In genomic region chr1:77404537-77404936, GRCm38 (mm10) we compare ENCODE assay signal across 18 mouse cellular contexts.
DNase-seq lines count a peak whose midpoint lies in the region; ATAC-seq and TF ChIP-seq lines count a peak whose summit lies in the region.
"Had no signal": no experiment of that assay in that cellular context is flagged by ENCODE, and none has a peak within 500 bp of the region (broad histone marks: within the 10 kb centered on the region; RNA-seq: fewer than 3 reads in every experiment).

No protein-coding gene starts in this region.

- no peaks in the 10 kb centered on the region for H3K4me1 ChIP-seq in embryonic facial prominence, embryonic 11.5 days (ENCODE audit: control insufficient read depth, insufficient read depth, low read length)
- peaks cover 37% of the 10 kb centered on the region for H3K4me1 ChIP-seq in limb, embryonic 14.5 days (ENCODE audit: control insufficient read depth, insufficient read depth, low read length)
- H3K4me1 ChIP-seq in thymus, adult 2 months (replicated peaks; ENCODE audit: control insufficient read depth, insufficient read depth, low read length): no peaks in the 10 kb centered on the region
- H3K4me1 ChIP-seq: stomach, embryonic 15.5 days had no signal

- no peaks in the 10 kb centered on the region for H3K9me3 ChIP-seq in embryonic facial prominence, embryonic 11.5 days (replicated peaks; ENCODE audit: control insufficient read depth, low read length)
- no peaks in the 10 kb centered on the region for H3K9me3 ChIP-seq in limb, embryonic 14.5 days (ENCODE audit: control insufficient read depth, low read length)
- H3K9me3 ChIP-seq: forebrain, embryonic 13.5 days; lung, embryonic 15.5 days; midbrain, embryonic 12.5 days; stomach, embryonic 15.5 days had no signal

- H3K9ac ChIP-seq in embryonic facial prominence, embryonic 11.5 days (replicated peaks; ENCODE audit: low read length): no peak overlapping the region
- no peak overlapping the region for H3K9ac ChIP-seq in limb, embryonic 14.5 days (ENCODE audit: low read depth, low read length, severe bottlenecking)
- H3K9ac ChIP-seq: forebrain, embryonic 13.5 days; liver, embryonic 14.5 days; lung, embryonic 15.5 days; midbrain, embryonic 12.5 days; stomach, embryonic 15.5 days had no signal

- no peak for TF ChIP-seq CTCF in layer of hippocampus, adult 2 months (conservative IDR thresholded peaks at IDR 0.05)
- TF ChIP-seq CTCF in thymus, adult 2 months (IDR thresholded peaks at IDR 0.05; ENCODE audit: borderline replicate concordance, control insufficient read depth, extremely low read depth, insufficient read depth, low read length, poor library complexity): no peak

- DNase-seq in layer of hippocampus, adult 2 months (ENCODE audit: low spot score in 2 of 2): no peak
- no peak for DNase-seq in layer of hippocampus, adult 9-10 months (ENCODE audit: low spot score)
- peak; percentile 76 for DNase-seq in embryonic facial prominence, embryonic 11.5 days (ENCODE audit: low spot score)
- peak; percentile 23 for DNase-seq in limb, embryonic 14.5 days (ENCODE audit: low spot score)
- no peak for DNase-seq in thymus, adult 2 months
- DNase-seq in left cerebral cortex, adult 18-20 months (ENCODE audit: low spot score in 2 of 2): no peak
- no peak for DNase-seq in kidney, postnatal 36 days
- DNase-seq: cerebellum, adult 18-20 months; kidney, adult 11 months; right cerebral cortex, postnatal 25 days; thymus, adult 18-20 months had no signal

- TF ChIP-seq POLR2A in limb, embryonic 14.5 days (IDR thresholded peaks at IDR 0.05; ENCODE audit: borderline replicate concordance, extremely low read depth, insufficient read depth, insufficient read length): no peak
- no peak for TF ChIP-seq POLR2A in thymus, adult 2 months (IDR thresholded peaks at IDR 0.05; ENCODE audit: control insufficient read depth, extremely low read depth, insufficient read depth, low read length, poor library complexity)

- no peak overlapping the region for H3K4me3 ChIP-seq in layer of hippocampus, adult 2 months
- no peak overlapping the region for H3K4me3 ChIP-seq in embryonic facial prominence, embryonic 11.5 days (ENCODE audit: low read depth, low read length)
- H3K4me3 ChIP-seq in limb, embryonic 14.5 days (replicated peaks; ENCODE audit: low read length): no peak overlapping the region
- no peak overlapping the region for H3K4me3 ChIP-seq in thymus, adult 2 months (ENCODE audit: control insufficient read depth, insufficient read depth, low read length)
- H3K4me3 ChIP-seq: forebrain, embryonic 13.5 days; lung, embryonic 15.5 days; midbrain, embryonic 12.5 days; stomach, embryonic 15.5 days had no signal

- no peak overlapping the region for H3K4me2 ChIP-seq in embryonic facial prominence, embryonic 11.5 days (ENCODE audit: low read depth, low read length)
- H3K4me2 ChIP-seq in limb, embryonic 14.5 days (replicated peaks; ENCODE audit: low read depth, low read length, severe bottlenecking): no peak overlapping the region
- H3K4me2 ChIP-seq: forebrain, embryonic 13.5 days; lung, embryonic 15.5 days; midbrain, embryonic 12.5 days; stomach, embryonic 15.5 days had no signal

- ATAC-seq in embryonic facial prominence, embryonic 11.5 days (replicated peaks; ENCODE audit: insufficient number of reproducible peaks, low FRiP score, low TSS enrichment, low read depth): no peak
- no peak; the same call in 1 of the 2 replicates for ATAC-seq in limb, embryonic 14.5 days (ENCODE audit: low FRiP score, low read depth)
- ATAC-seq: forebrain, embryonic 13.5 days had no signal

- peak overlapping the region; percentile 65 for H3K27ac ChIP-seq in layer of hippocampus, adult 2 months
- H3K27ac ChIP-seq in embryonic facial prominence, embryonic 11.5 days (replicated peaks; ENCODE audit: low read depth, low read length): no peak overlapping the region
- H3K27ac ChIP-seq in limb, embryonic 14.5 days (replicated peaks; ENCODE audit: low read depth, low read length): no peak overlapping the region
- H3K27ac ChIP-seq in thymus, adult 2 months (ENCODE audit: control insufficient read depth, insufficient read depth, low read length): no peak overlapping the region
- H3K27ac ChIP-seq: kidney, postnatal 0 days; liver, embryonic 14.5 days; lung, embryonic 15.5 days; macrophage; stomach, embryonic 15.5 days had no signal

- H3K36me3 ChIP-seq in embryonic facial prominence, embryonic 11.5 days (replicated peaks; ENCODE audit: control insufficient read depth, insufficient read depth, low read depth, low read length): no peaks in the 10 kb centered on the region
- peaks cover 4% of the 10 kb centered on the region; the same call in 1 of the 2 replicates for H3K36me3 ChIP-seq in limb, embryonic 14.5 days (ENCODE audit: control insufficient read depth, insufficient read depth, low read length)
- H3K36me3 ChIP-seq in thymus, adult 2 months (ENCODE audit: control insufficient read depth, insufficient read depth, low read length): no peaks in the 10 kb centered on the region
- H3K36me3 ChIP-seq: stomach, embryonic 15.5 days had no signal

- WGBS in embryonic facial prominence, embryonic 11.5 days: 28% methylated on average over 10 of the region's 10 CpGs
- 26% methylated on average over 10 of the region's 10 CpGs for WGBS in limb, embryonic 14.5 days
- 94% methylated on average over 10 of the region's 10 CpGs for WGBS in thymus, adult 2 months

- no peaks in the 10 kb centered on the region for H3K27me3 ChIP-seq in embryonic facial prominence, embryonic 11.5 days (ENCODE audit: control insufficient read depth, insufficient read depth, low read length)
- H3K27me3 ChIP-seq in limb, embryonic 14.5 days (ENCODE audit: control insufficient read depth, insufficient read depth, low read length): no peaks in the 10 kb centered on the region
- no peaks in the 10 kb centered on the region for H3K27me3 ChIP-seq in thymus, adult 2 months (ENCODE audit: control insufficient read depth, insufficient read depth, low read length)
- H3K27me3 ChIP-seq: forebrain, embryonic 13.5 days; lung, embryonic 15.5 days; midbrain, embryonic 12.5 days; stomach, embryonic 15.5 days had no signal

Comparison
In these comparisons a context has a peak if more than half of its experiments do, and no peak if none do; other contexts are left out.
1. DNase-seq: peak in embryonic facial prominence, embryonic 11.5 days (single experiment) and limb, embryonic 14.5 days (single experiment); none in layer of hippocampus, adult 2 months (0 of 2), layer of hippocampus, adult 9-10 months (single experiment), thymus, adult 2 months (single experiment), left cerebral cortex, adult 18-20 months (0 of 2) and kidney, postnatal 36 days (0 of 2).